Mouse (Mus musculus): ENCODE data around the gene Rasgef1b.

Rasgef1b gene

GRCm38 (mm10) chr5:99374460-99374859 lies 354.4 kb downstream of the Rasgef1b start:
- DNase-seq (ENCODE audit: low read depth, low spot score): no peak

- no peak for DNase-seq (ENCODE audit: low read depth, low spot score)
Observed at GRCm38 (mm10) chr5:99373570-99374151, 355.2 kb downstream of the Rasgef1b start.

- DNase-seq (ENCODE audit: low read depth, low spot score): no peak
Observed at GRCm38 (mm10) chr5:99370636-99371035, 358.2 kb downstream of the Rasgef1b start.

- DNase-seq (ENCODE audit: low read depth, low spot score): no peak
Observed at GRCm38 (mm10) chr5:99369256-99369655, 359.6 kb downstream of the Rasgef1b start.

GRCm38 (mm10) chr5:99368615-99369014 lies 360.2 kb downstream of the Rasgef1b start:
- DNase-seq (ENCODE audit: low read depth, low spot score): no peak

GRCm38 (mm10) chr5:99360531-99360930 lies 368.3 kb downstream of the Rasgef1b start:
- DNase-seq (ENCODE audit: low read depth, low spot score): no peak

GRCm38 (mm10) chr5:99359251-99359650 lies 369.6 kb downstream of the Rasgef1b start:
- no peak for DNase-seq (ENCODE audit: low read depth, low spot score)

- no peak for DNase-seq (ENCODE audit: low read depth, low spot score)
Observed at GRCm38 (mm10) chr5:99354640-99355132, 374.2 kb downstream of the Rasgef1b start.

- no peak for DNase-seq (ENCODE audit: low read depth, low spot score)
Observed at GRCm38 (mm10) chr5:99350030-99350429, 378.8 kb downstream of the Rasgef1b start.

- no peak for DNase-seq (ENCODE audit: low read depth, low spot score)
Observed at GRCm38 (mm10) chr5:99348257-99348849, 380.5 kb downstream of the Rasgef1b start.

- no peak for DNase-seq (ENCODE audit: low read depth, low spot score)
Observed at GRCm38 (mm10) chr5:99342527-99342926, 386.3 kb downstream of the Rasgef1b start.

- no peak for DNase-seq (ENCODE audit: low read depth, low spot score)
Observed at GRCm38 (mm10) chr5:99340311-99340989, 388.4 kb downstream of the Rasgef1b start.

- DNase-seq (ENCODE audit: low read depth, low spot score): no peak
Observed at GRCm38 (mm10) chr5:99339790-99340189, 389.1 kb downstream of the Rasgef1b start.

- no peak for DNase-seq (ENCODE audit: low read depth, low spot score)
Observed at GRCm38 (mm10) chr5:99338826-99339225, 390.0 kb downstream of the Rasgef1b start.

GRCm38 (mm10) chr5:99336427-99336826 lies 392.4 kb downstream of the Rasgef1b start:
- DNase-seq (ENCODE audit: low read depth, low spot score): no peak

GRCm38 (mm10) chr5:99334017-99334416 lies 394.8 kb downstream of the Rasgef1b start:
- no peak for DNase-seq (ENCODE audit: low read depth, low spot score)

- no peak for DNase-seq (ENCODE audit: low read depth, low spot score)
Observed at GRCm38 (mm10) chr5:99332021-99332420, 396.8 kb downstream of the Rasgef1b start.

GRCm38 (mm10) chr5:99329065-99329464 lies 399.8 kb downstream of the Rasgef1b start:
- DNase-seq (ENCODE audit: low read depth, low spot score): no peak

GRCm38 (mm10) chr5:99327019-99327418 lies 401.8 kb downstream of the Rasgef1b start:
- DNase-seq (ENCODE audit: low read depth, low spot score): no peak

- no peak for DNase-seq (ENCODE audit: low read depth, low spot score)
Observed at GRCm38 (mm10) chr5:99325301-99325700, 403.6 kb downstream of the Rasgef1b start.

GRCm38 (mm10) chr5:99320783-99321182 lies 408.1 kb downstream of the Rasgef1b start:
- no peak for DNase-seq (ENCODE audit: low read depth, low spot score)

GRCm38 (mm10) chr5:99297939-99298338 lies 430.9 kb downstream of the Rasgef1b start:
- DNase-seq (ENCODE audit: low read depth, low spot score): no peak

- DNase-seq (ENCODE audit: low read depth, low spot score): no peak
Observed at GRCm38 (mm10) chr5:99296348-99296747, 432.5 kb downstream of the Rasgef1b start.
